Comparison of ENCODE assay signal across 9 mouse cellular contexts in the genomic region with DNA sequence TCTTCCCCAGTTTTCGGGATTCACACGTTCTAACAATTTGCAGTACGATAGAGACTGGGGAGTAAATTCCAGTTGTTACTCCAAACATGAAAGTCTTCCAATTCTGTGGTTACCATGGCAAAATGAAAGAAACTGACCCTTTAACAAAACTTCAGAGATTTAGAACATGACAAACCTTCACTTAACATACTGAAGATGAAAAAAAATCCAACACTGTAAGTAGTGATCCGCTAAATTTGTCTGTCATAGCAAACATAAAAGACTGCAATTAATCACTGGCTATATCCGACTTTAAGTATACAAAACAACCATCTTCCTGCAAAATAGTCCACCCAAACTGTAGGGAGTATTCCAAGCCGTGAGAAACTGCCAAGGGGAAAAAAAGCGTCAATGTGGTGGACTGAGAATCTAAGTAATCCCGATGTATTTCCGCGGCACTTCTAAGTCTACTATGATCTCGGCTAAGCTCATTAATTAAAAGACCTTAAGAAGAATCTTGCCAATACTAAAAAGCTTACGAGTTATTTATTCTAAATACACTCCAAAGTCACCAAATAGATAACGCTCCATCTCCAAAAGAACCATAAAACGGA. TPM values are rescaled to one million over a fixed set of nuclear protein-coding genes. Genes with fewer than 3 reads are reported as not detected.
DNase-seq lines count a peak whose midpoint lies in the region; ATAC-seq and TF ChIP-seq lines count a peak whose summit lies in the region.
"Had no signal": no experiment of that assay in that cellular context is flagged by ENCODE, and none has a peak within 500 bp of the region (broad histone marks: within the 10 kb centered on the region; RNA-seq: fewer than 3 reads in every experiment).

No protein-coding gene starts in this region.

- peak overlapping the region; percentile 83 for H3K4me2 ChIP-seq in heart, postnatal 0 days (ENCODE audit: low read depth, low read length)

- no peak for TF ChIP-seq EP300 in heart, postnatal 0 days (IDR thresholded peaks at IDR 0.05; ENCODE audit: low read depth)

- no peak for ATAC-seq in cerebellum, adult (ENCODE audit: insufficient number of reproducible peaks, low FRiP score, low TSS enrichment)
- no peak for ATAC-seq in heart, postnatal 0 days (ENCODE audit: insufficient read depth, low read depth)

- no peaks in the 10 kb centered on the region for H3K36me3 ChIP-seq in heart, postnatal 0 days (replicated peaks; ENCODE audit: control insufficient read depth, insufficient read depth, low read length)

- H3K27me3 ChIP-seq in heart, postnatal 0 days (ENCODE audit: control insufficient read depth, insufficient read depth, low read length): peaks cover 7% of the 10 kb centered on the region

- 34% methylated on average over 14 of the region's 14 CpGs for WGBS in heart, postnatal 0 days

- TF ChIP-seq CTCF in heart, postnatal 0 days (IDR thresholded peaks at IDR 0.05; ENCODE audit: low read depth): no peak

- no peak overlapping the region for H3K9ac ChIP-seq in heart, postnatal 0 days (replicated peaks; ENCODE audit: low read depth, low read length)

- no peaks in the 10 kb centered on the region for H3K9me3 ChIP-seq in heart, postnatal 0 days (replicated peaks; ENCODE audit: control insufficient read depth, low read length)

- DNase-seq in cerebellum, adult 9-10 months: peak; percentile 51
- peak; percentile 29 to 30 for DNase-seq in cerebellum, postnatal 25 days
- DNase-seq in heart, postnatal 0 days (ENCODE audit: low spot score): no peak
- peak; percentile 14 for DNase-seq in lung, postnatal 25 days (ENCODE audit: low spot score)
- DNase-seq in adrenal gland, postnatal 10 days: no peak
- no peak for DNase-seq in thymus, postnatal 4 days
- DNase-seq in natural killer cell, adult 2 months (ENCODE audit: low spot score in 2 of 2): no peak

- H3K27ac ChIP-seq in heart, postnatal 0 days (ENCODE audit: low read depth): no peak overlapping the region

- peak overlapping the region; percentile 87 for H3K4me3 ChIP-seq in heart, postnatal 0 days (ENCODE audit: low read depth, low read length)
- H3K4me3 ChIP-seq: myocyte had no signal

- no peaks in the 10 kb centered on the region for H3K4me1 ChIP-seq in heart, postnatal 0 days (ENCODE audit: control insufficient read depth, insufficient read depth)

RNA-seq across cellular contexts. Expression of gene Nova1, which starts 1.4 kb away (rescaled TPM):
- total RNA-seq in heart, postnatal 0 days (2014; rRNA removed; ENCODE audit: low replicate concordance): 0.08 and 0.15 TPM in 2 replicates
- polyA plus RNA-seq in heart, postnatal 0 days (2015; fragmentation: Nextera tagmentation; extraction: Ambion mirVana): 0.38 and 0.63 TPM in 2 replicates
- total RNA-seq in adrenal gland, postnatal 10 days (2021): 1 to 10 TPM; 6.5 to 7.2 TPM
- polyA plus RNA-seq: myocyte had no signal

Comparison
In these comparisons a context has a peak if more than half of its experiments do, and no peak if none do; other contexts are left out.
1. DNase-seq: peak in cerebellum, adult 9-10 months (single experiment), cerebellum, postnatal 25 days (2 of 2) and lung, postnatal 25 days (single experiment); none in heart, postnatal 0 days (single experiment), adrenal gland, postnatal 10 days (single experiment), thymus, postnatal 4 days (single experiment) and natural killer cell, adult 2 months (0 of 2).